Mouse (Mus musculus) MEL (cell line): ENCODE results near the gene Cacna1c. TPM values are rescaled to one million over a fixed set of nuclear protein-coding genes. Genes with fewer than 3 reads are reported as not detected.

Experiments used
- DNase-seq: peaks from one replicate; pipeline ENCODE4 v3.0.0; 2011; ENCODE audit warnings: low read depth, low spot score
- H3K27ac ChIP-seq: 2 replicates; pipeline ENCODE4 v1.5.1; 2012; ENCODE audit warnings: low read depth, mild to moderate bottlenecking, control low read depth, low read length, moderate library complexity; ENCODE audit not compliant: control insufficient read depth
- H3K27me3 ChIP-seq, 2 experiments: fragments of 150-350 bp in 1 of 2; sonication (generic) in 1 of 2; 2 replicates each; pipeline ENCODE4 v1.6.1; 2012; ENCODE audit warnings: low read length in 2 of 2, mild to moderate bottlenecking in 2 of 2, improper control_type of control experiment in 1 of 2, moderate library complexity in 1 of 2; ENCODE audit not compliant: insufficient read depth in 2 of 2, control insufficient read depth in 1 of 2
- H3K36me3 ChIP-seq, 2 experiments: 2 replicates each; pipeline ENCODE4 v1.6.1; 2012 to 2014; ENCODE audit warnings: low read length in 2 of 2, improper control_type of control experiment in 1 of 2, inconsistent platforms in 1 of 2, mild to moderate bottlenecking in 1 of 2; ENCODE audit not compliant: insufficient read depth in 2 of 2, control insufficient read depth in 1 of 2
- H3K4me1 ChIP-seq, 2 experiments: fragments of 150-350 bp in 1 of 2; sonication (generic) in 1 of 2; 2 replicates each; pipeline ENCODE4 v1.6.1; 2012; ENCODE audit warnings: low read length in 2 of 2, improper control_type of control experiment in 1 of 2, mild to moderate bottlenecking in 1 of 2; ENCODE audit not compliant: insufficient read depth in 2 of 2, control insufficient read depth in 1 of 2
- H3K4me3 ChIP-seq, 2 experiments: fragments of 150-350 bp in 1 of 2; sonication (generic) in 1 of 2; 2 replicates each; pipeline ENCODE4 v1.5.1; 2012; ENCODE audit warnings: low read depth in 2 of 2, low read length in 2 of 2, mild to moderate bottlenecking in 2 of 2, moderate library complexity in 2 of 2, control low read depth in 1 of 2, improper control_type of control experiment in 1 of 2; ENCODE audit not compliant: control insufficient read depth in 1 of 2, insufficient read depth in 1 of 2
- H3K79me2 ChIP-seq: 2 replicates; pipeline ENCODE4 v1.6.1; 2012; ENCODE audit warnings: mild to moderate bottlenecking, low read length, moderate library complexity; ENCODE audit not compliant: control insufficient read depth, poor library complexity, insufficient read depth
- H3K9ac ChIP-seq: 2 replicates; pipeline ENCODE4 v1.6.1; 2012; ENCODE audit warnings: low read depth, mild to moderate bottlenecking, control low read depth, low read length, moderate library complexity; ENCODE audit not compliant: control insufficient read depth, poor library complexity, severe bottlenecking
- H3K9me3 ChIP-seq: fragments of 150-350 bp; sonication (generic); replicated peaks from 2 replicates; pipeline ENCODE4 v1.6.1; 2012; ENCODE audit warnings: mild to moderate bottlenecking, low read length, improper control_type of control experiment, moderate library complexity; ENCODE audit not compliant: insufficient read depth
- CHD1 ChIP-seq: IDR thresholded peaks from 2 replicates; pipeline ENCODE4 v1.6.1; 2012; ENCODE audit warnings: low read depth, mild to moderate bottlenecking, inconsistent platforms, low read length, improper control_type of control experiment
- CHD2 ChIP-seq: IDR thresholded peaks from 2 replicates; pipeline ENCODE4 v1.6.1; 2011; ENCODE audit warnings: low read length, improper control_type of control experiment
- CTCF ChIP-seq, 3 experiments: IDR thresholded peaks in 2 of 3; conservative IDR thresholded peaks in 1 of 3; 2 replicates each; pipeline ENCODE4 v1.5.1; 2011 to 2012; ENCODE audit warnings: low read length in 3 of 3, low read depth in 2 of 3, mild to moderate bottlenecking in 2 of 3, improper control_type of control experiment in 1 of 3, inconsistent platforms in 1 of 3, mixed read lengths in 1 of 3, moderate library complexity in 1 of 3; ENCODE audit not compliant: control insufficient read depth in 1 of 3, insufficient read depth in 1 of 3, poor library complexity in 1 of 3, severe bottlenecking in 1 of 3
- E2F4 ChIP-seq: IDR thresholded peaks from 2 replicates; pipeline ENCODE4 v1.6.1; 2011; ENCODE audit warnings: low read depth, low read length, improper control_type of control experiment, borderline replicate concordance
- ELF1 ChIP-seq: IDR thresholded peaks from 2 replicates; pipeline ENCODE4 v1.6.1; 2014; ENCODE audit warnings: low read depth, mild to moderate bottlenecking, inconsistent platforms, low read length, improper control_type of control experiment, moderate library complexity
- EP300 ChIP-seq, 2 experiments: IDR thresholded peaks; 2 replicates each; pipeline ENCODE4 v1.6.1; 2011; ENCODE audit warnings: improper control_type of control experiment in 2 of 2, low read length in 2 of 2, low read depth in 1 of 2, mild to moderate bottlenecking in 1 of 2
- ETS1 ChIP-seq: IDR thresholded peaks from 2 replicates; pipeline ENCODE4 v1.6.1; 2012; ENCODE audit warnings: low read depth, mild to moderate bottlenecking, inconsistent platforms, low read length, improper control_type of control experiment, moderate library complexity
- GABPA ChIP-seq: IDR thresholded peaks from 2 replicates; pipeline ENCODE4 v1.6.1; 2012; ENCODE audit warnings: low read depth, mild to moderate bottlenecking, inconsistent platforms, low read length, improper control_type of control experiment, moderate library complexity
- GATA1 ChIP-seq: IDR thresholded peaks from 2 replicates; pipeline ENCODE4 v1.6.1; 2011; ENCODE audit warnings: low read depth, low read length, improper control_type of control experiment
- KAT2A ChIP-seq: conservative IDR thresholded peaks from 2 replicates; pipeline ENCODE4 v1.6.1; 2012; ENCODE audit warnings: low read depth, low read length, improper control_type of control experiment, inconsistent platforms
- MEF2A ChIP-seq: IDR thresholded peaks from 2 replicates; pipeline ENCODE4 v1.6.1; 2014; ENCODE audit warnings: low read depth, mild to moderate bottlenecking, inconsistent platforms, low read length, improper control_type of control experiment; ENCODE audit not compliant: poor library complexity, insufficient replicate concordance, severe bottlenecking; ENCODE audit errors: extremely low read depth
- MYC ChIP-seq: IDR thresholded peaks from 2 replicates; pipeline ENCODE4 v1.6.1; 2011; ENCODE audit warnings: low read depth, mild to moderate bottlenecking, low read length, improper control_type of control experiment, moderate library complexity
- NRF1 ChIP-seq: IDR thresholded peaks from 2 replicates; pipeline ENCODE4 v1.6.1; 2014; ENCODE audit warnings: low read depth, mild to moderate bottlenecking, inconsistent platforms, low read length, improper control_type of control experiment, moderate library complexity; ENCODE audit not compliant: poor library complexity, insufficient read depth, severe bottlenecking
- POLR2A ChIP-seq, 2 experiments: IDR thresholded peaks; 2 replicates each; pipeline ENCODE4 v1.6.1; 2011 to 2012; ENCODE audit warnings: low read length in 2 of 2, mild to moderate bottlenecking in 2 of 2, control low read depth in 1 of 2, improper control_type of control experiment in 1 of 2, low read depth in 1 of 2, moderate library complexity in 1 of 2; ENCODE audit not compliant: control insufficient read depth in 1 of 2, insufficient read depth in 1 of 2, poor library complexity in 1 of 2
- RAD21 ChIP-seq: IDR thresholded peaks from 2 replicates; pipeline ENCODE4 v1.6.1; 2011; ENCODE audit warnings: mild to moderate bottlenecking, low read depth, low read length, improper control_type of control experiment
- TAL1 ChIP-seq: IDR thresholded peaks from 2 replicates; pipeline ENCODE4 v1.6.1; 2012; ENCODE audit warnings: mild to moderate bottlenecking, inconsistent platforms, low read length, moderate library complexity, mixed read lengths
- TBP ChIP-seq: IDR thresholded peaks from 2 replicates; pipeline ENCODE4 v1.8.0; 2011; ENCODE audit warnings: low read depth, low read length, improper control_type of control experiment
- TCF12 ChIP-seq: IDR thresholded peaks from 2 replicates; pipeline ENCODE4 v1.6.1; 2014; ENCODE audit warnings: low read depth, mild to moderate bottlenecking, inconsistent platforms, low read length, improper control_type of control experiment, moderate library complexity
- UBTF ChIP-seq: IDR thresholded peaks from 2 replicates; pipeline ENCODE4 v1.6.1; 2012; ENCODE audit warnings: low read depth, mild to moderate bottlenecking, inconsistent platforms, low read length, improper control_type of control experiment, moderate library complexity, borderline replicate concordance; ENCODE audit not compliant: insufficient read depth
- USF1 ChIP-seq: IDR thresholded peaks from 2 replicates; pipeline ENCODE4 v1.6.1; 2014; ENCODE audit warnings: low read depth, mild to moderate bottlenecking, inconsistent platforms, low read length, improper control_type of control experiment, moderate library complexity
- ZC3H11A ChIP-seq: IDR thresholded peaks from 2 replicates; pipeline ENCODE4 v1.6.1; 2012; ENCODE audit warnings: low read depth, mild to moderate bottlenecking, inconsistent platforms, low read length, improper control_type of control experiment
- ZKSCAN1 ChIP-seq: IDR thresholded peaks from 2 replicates; pipeline ENCODE4 v1.6.1; 2012; ENCODE audit warnings: low read depth, mild to moderate bottlenecking, inconsistent platforms, low read length, improper control_type of control experiment, moderate library complexity
- ZMIZ1 ChIP-seq: IDR thresholded peaks from 2 replicates; pipeline ENCODE4 v1.6.1; 2012; ENCODE audit warnings: low read depth, mild to moderate bottlenecking, inconsistent platforms, low read length, improper control_type of control experiment, moderate library complexity
- ZNF384 ChIP-seq: IDR thresholded peaks from 2 replicates; pipeline ENCODE4 v1.6.1; 2012; ENCODE audit warnings: low read depth, mild to moderate bottlenecking, inconsistent platforms, low read length, improper control_type of control experiment
- polyA plus RNA-seq, 2 experiments: library from polyadenylated mRNA; stranded (reverse) in 1 of 2; unstranded in 1 of 2; fragments of >175 nt in 1 of 2; fragments of >200 nt in 1 of 2; gene quantifications; 2 replicates each; pipeline versions ENCODE4 v1.2.1 to v1.2.4; 2012; ENCODE audit warnings: low replicate concordance in 2 of 2, low read depth in 1 of 2; ENCODE audit not compliant: insufficient read length in 2 of 2, insufficient read depth in 1 of 2, missing spikeins in 1 of 2
- total RNA-seq: library from RNA; depleted of rRNA; stranded (reverse); fragments of 300-350 nt; gene quantifications from 2 replicates; pipeline ENCODE4 v1.2.3, GENCODE M21; 2012

Gene Cacna1c
- total and polyA plus RNA-seq, 3 experiments, result 3.4 to 4.4 TPM; not detected in 1

GRCm38 (mm10) chr6:118834046-118834445 lies 362.2 kb downstream of the Cacna1c start:
- H3K4me1 ChIP-seq, result peaks cover 30 to 38% of the 10 kb centered on the region in 2 experiments

DNA sequence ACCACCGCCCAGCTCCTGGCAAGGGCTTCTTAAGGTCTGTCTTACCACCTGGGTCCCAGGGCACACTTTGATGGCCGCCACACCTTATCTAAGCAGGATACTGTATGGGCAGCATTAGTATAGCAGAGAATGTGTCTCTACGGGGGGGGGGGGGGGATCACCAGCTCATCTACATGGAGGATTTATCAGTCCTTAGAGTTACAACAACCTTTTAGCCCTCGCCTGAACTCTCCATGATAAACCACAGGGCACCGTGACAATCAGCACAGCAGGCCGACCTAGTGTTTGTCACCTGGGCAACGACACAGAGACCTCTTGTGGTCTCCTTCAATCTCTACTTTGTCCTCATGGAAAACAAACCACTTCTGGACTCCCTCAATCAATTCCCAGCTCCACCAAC lies 363.2 kb downstream of the Cacna1c start:
- H3K27ac ChIP-seq, result peak overlapping the region; percentile 60
- DNase-seq, result peak; percentile 64
- H3K9ac ChIP-seq, result 0 out of 2 replicates have a peak overlapping the region, but pooled peaks have one; percentile 9
- TF ChIP-seq ZNF384 (peak; percentile 75), GATA1 (peak; percentile 32; the same call in 1 of the 2 replicates), TAL1 (peak; percentile 51; the same call in 1 of the 2 replicates), CHD1 (no peak), TBP (no peak), ZC3H11A (no peak), TCF12 (0 out of 2 replicates have a peak, but pooled peaks have one; percentile 36), ETS1 (0 out of 2 replicates have a peak, but pooled peaks have one; percentile 25), EP300 (IDR thresholded peaks at IDR 0.05; ENCODE audit: low read depth in 1 of 2, low read length in 2 of 2) (peak in 1 of 2 experiments; percentile 23; a peak in 2 of 4 replicates)
- H3K27me3 ChIP-seq, result no peaks in the 10 kb centered on the region
- H3K79me2 ChIP-seq, result no peaks in the 10 kb centered on the region
- peaks cover 0 to 34% of the 10 kb centered on the region in 2 experiments; a peak in 2 of 4 replicates for H3K36me3 ChIP-seq
- no peaks in the 10 kb centered on the region for H3K9me3 ChIP-seq
- H3K4me1 ChIP-seq, result peaks cover 24 to 28% of the 10 kb centered on the region in 2 experiments
- no peak overlapping the region for H3K4me3 ChIP-seq

More at GRCm38 (mm10) chr6:118834046-118834445, 362.2 kb downstream of the Cacna1c start:
- peaks cover 0 to 39% of the 10 kb centered on the region in 2 experiments; a peak in 2 of 4 replicates for H3K36me3 ChIP-seq
- no peaks in the 10 kb centered on the region for H3K9me3 ChIP-seq
- no peak overlapping the region for H3K9ac ChIP-seq
- no peaks in the 10 kb centered on the region for H3K79me2 ChIP-seq
- DNase-seq, result no peak
- H3K4me3 ChIP-seq, result no peak overlapping the region
- H3K27ac ChIP-seq, result no peak overlapping the region
- no peaks in the 10 kb centered on the region for H3K27me3 ChIP-seq
- TF ChIP-seq KAT2A (no peak), ZMIZ1 (no peak), MYC (no peak), CTCF (IDR thresholded peaks at IDR 0.05 in 2 of 3, conservative IDR thresholded peaks at IDR 0.05 in 1 of 3; ENCODE audit: control insufficient read depth in 1 of 3, insufficient read depth in 1 of 3, low read depth in 2 of 3, low read length in 3 of 3, poor library complexity in 1 of 3, severe bottlenecking in 1 of 3) (no peak), GABPA (no peak), UBTF (no peak), POLR2A (IDR thresholded peaks at IDR 0.05; ENCODE audit: control insufficient read depth in 1 of 2, insufficient read depth in 1 of 2, low read depth in 1 of 2, low read length in 2 of 2, poor library complexity in 1 of 2) (no peak), NRF1 (no peak), CHD2 (no peak), TBP (no peak), USF1 (no peak), MEF2A (no peak), ZNF384 (no peak), EP300 (IDR thresholded peaks at IDR 0.05; ENCODE audit: low read depth in 1 of 2, low read length in 2 of 2) (no peak), CHD1 (no peak), E2F4 (no peak), ELF1 (no peak), RAD21 (no peak), TCF12 (no peak), ZKSCAN1 (no peak)
- TF ChIP-seq, all 39 proteins: peak for 0
